In the genomic region with DNA sequence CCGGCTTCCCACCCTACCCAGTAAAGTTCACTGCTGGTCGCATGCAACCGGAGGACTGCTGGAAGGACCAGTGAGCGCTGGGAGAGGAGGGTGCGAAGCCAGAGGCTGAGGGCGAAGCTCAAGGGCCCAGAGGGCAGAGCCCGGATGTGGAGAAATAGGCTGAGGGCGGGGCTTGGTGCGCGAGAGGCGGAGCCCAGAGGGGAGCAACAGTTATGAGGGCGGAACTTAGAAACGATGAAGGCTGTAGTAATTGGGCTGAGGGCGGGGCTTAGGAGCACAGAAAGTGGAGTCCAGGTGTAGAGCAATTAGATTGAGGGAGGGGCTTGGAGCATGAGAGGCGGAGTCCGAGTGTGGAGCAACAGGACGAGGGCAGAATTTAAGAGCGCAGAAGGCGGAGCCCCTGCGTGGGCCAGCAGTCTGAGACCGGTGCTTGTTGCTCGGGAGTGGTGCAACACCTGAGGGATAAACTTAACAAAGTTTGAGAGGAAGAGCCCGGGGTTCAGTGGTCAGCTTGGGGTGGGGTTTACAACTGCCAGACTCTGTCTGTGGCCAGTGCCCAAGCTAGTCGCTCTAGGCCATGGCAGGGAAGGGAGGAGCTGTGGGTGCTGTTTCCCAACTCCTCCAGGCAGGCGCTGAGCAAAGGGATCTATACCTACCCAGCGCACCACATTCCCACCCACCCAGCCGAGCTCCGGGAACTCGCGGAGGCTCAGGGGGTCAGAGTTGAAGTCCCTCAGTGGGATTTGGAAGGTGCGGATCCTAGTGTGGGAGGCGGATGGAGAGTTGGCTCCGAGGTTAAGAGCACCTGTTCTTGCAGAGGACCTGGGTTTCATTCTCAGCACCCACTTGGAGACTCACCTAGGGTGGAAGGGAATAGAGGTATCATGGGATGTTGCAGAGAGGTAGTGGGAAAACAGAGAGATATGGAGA, we compare ENCODE assay signal across 8 mouse cellular contexts.
DNase-seq lines count a peak whose midpoint lies in the region; ATAC-seq and TF ChIP-seq lines count a peak whose summit lies in the region.

No protein-coding gene starts in this region.

- TF ChIP-seq POLR2A in ES-Bruce4 (IDR thresholded peaks at IDR 0.05; ENCODE audit: insufficient read depth, low read length) = peak; percentile 64
- TF ChIP-seq POLR2A in bone marrow, adult 2 months (IDR thresholded peaks at IDR 0.05; ENCODE audit: borderline replicate concordance, control insufficient read depth, low read depth, low read length) = no peak; the same call in 1 of the 2 replicates

- no peaks in the 10 kb centered on the region for H3K36me3 ChIP-seq in ES-Bruce4 (ENCODE audit: control insufficient read depth, insufficient read depth, low read length, poor library complexity, severe bottlenecking)
- H3K36me3 ChIP-seq in embryonic facial prominence, embryonic 13.5 days = 0 out of 2 replicates have a peak, but pooled peaks cover 4% of the 10 kb centered on the region
- H3K36me3 ChIP-seq in heart, embryonic 12.5 days = no peaks in the 10 kb centered on the region
- no peaks in the 10 kb centered on the region for H3K36me3 ChIP-seq in kidney, embryonic 14.5 days (ENCODE audit: control insufficient read depth, insufficient read depth, low read length)
- H3K36me3 ChIP-seq in lung, postnatal 0 days (ENCODE audit: insufficient read depth, low read length) = no peaks in the 10 kb centered on the region

- 40% methylated on average over 33 of the region's 33 CpGs for WGBS in bone marrow, adult 2 months
- 43% methylated on average over 33 of the region's 33 CpGs for WGBS in embryonic facial prominence, embryonic 13.5 days
- WGBS in heart, embryonic 12.5 days = 34% methylated on average over 33 of the region's 33 CpGs
- WGBS in kidney, embryonic 14.5 days = 50% methylated on average over 33 of the region's 33 CpGs
- whole genome bisulfite sequencing in lung, postnatal 0 days = 44% methylated on average over 33 of the region's 33 CpGs

- no peak for TF ChIP-seq CTCF in ES-Bruce4 (IDR thresholded peaks at IDR 0.05; ENCODE audit: low read depth, low read length)
- no peak for TF ChIP-seq CTCF in bone marrow, adult 2 months (IDR thresholded peaks at IDR 0.05; ENCODE audit: control insufficient read depth, insufficient read depth, low read length)
- no peak for TF ChIP-seq CTCF in lung, postnatal 0 days (IDR thresholded peaks at IDR 0.05)

- H3K9ac ChIP-seq in ES-Bruce4 (ENCODE audit: low read depth, poor library complexity, severe bottlenecking) = peak overlapping the region; percentile 38
- no peak overlapping the region for H3K9ac ChIP-seq in embryonic facial prominence, embryonic 13.5 days
- no peak overlapping the region for H3K9ac ChIP-seq in heart, embryonic 12.5 days
- H3K9ac ChIP-seq in kidney, embryonic 14.5 days (ENCODE audit: low read depth, low read length) = no peak overlapping the region
- no peak overlapping the region for H3K9ac ChIP-seq in lung, postnatal 0 days (replicated peaks; ENCODE audit: low read depth)

- ATAC-seq in embryonic facial prominence, embryonic 13.5 days (ENCODE audit: insufficient number of reproducible peaks, insufficient read depth, low FRiP score, low TSS enrichment, low read depth) = peak; percentile 74
- ATAC-seq in heart, embryonic 12.5 days (ENCODE audit: insufficient number of reproducible peaks, low FRiP score) = peak; percentile 82
- ATAC-seq in kidney, embryonic 14.5 days (ENCODE audit: low FRiP score, low TSS enrichment) = peak; percentile 93
- peak; percentile 84 for ATAC-seq in lung, postnatal 0 days

- peak overlapping the region; percentile 19; the same call in 1 of the 2 replicates for H3K4me2 ChIP-seq in embryonic facial prominence, embryonic 13.5 days
- peak overlapping the region; percentile 45 for H3K4me2 ChIP-seq in heart, embryonic 12.5 days
- peak overlapping the region; percentile 25 for H3K4me2 ChIP-seq in kidney, embryonic 14.5 days (replicated peaks; ENCODE audit: low read depth, low read length)
- 0 out of 2 replicates have a peak overlapping the region, but pooled peaks have one; percentile 17 for H3K4me2 ChIP-seq in lung, postnatal 0 days (replicated peaks; ENCODE audit: low read depth, low read length)

- H3K27ac ChIP-seq in ES-Bruce4 (ENCODE audit: insufficient read depth, low read length) = no peak overlapping the region
- peak overlapping the region; percentile 19; the same call in 1 of the 2 replicates for H3K27ac ChIP-seq in bone marrow, adult 2 months (ENCODE audit: control insufficient read depth, insufficient read depth, low read depth, low read length, poor library complexity)
- H3K27ac ChIP-seq in embryonic facial prominence, embryonic 13.5 days = no peak overlapping the region
- no peak overlapping the region for H3K27ac ChIP-seq in heart, embryonic 12.5 days (ENCODE audit: poor library complexity, severe bottlenecking)
- no peak overlapping the region for H3K27ac ChIP-seq in kidney, embryonic 14.5 days (ENCODE audit: low read depth, low read length)
- no peak overlapping the region for H3K27ac ChIP-seq in lung, postnatal 0 days (ENCODE audit: low read length)

- no peaks in the 10 kb centered on the region for H3K27me3 ChIP-seq in ES-Bruce4 (ENCODE audit: control insufficient read depth, insufficient read depth, low read length, poor library complexity, severe bottlenecking)
- 0 out of 2 replicates have a peak, but pooled peaks cover 6% of the 10 kb centered on the region for H3K27me3 ChIP-seq in embryonic facial prominence, embryonic 13.5 days
- 0 out of 2 replicates have a peak, but pooled peaks cover 3% of the 10 kb centered on the region for H3K27me3 ChIP-seq in heart, embryonic 12.5 days (replicated peaks)
- no peaks in the 10 kb centered on the region for H3K27me3 ChIP-seq in kidney, embryonic 14.5 days (ENCODE audit: control insufficient read depth, insufficient read depth, low read length)
- no peaks in the 10 kb centered on the region for H3K27me3 ChIP-seq in lung, postnatal 0 days (replicated peaks; ENCODE audit: insufficient read depth, low read length)

- peak; percentile 72 for DNase-seq in lung, postnatal 0 days (ENCODE audit: low spot score)
- peak; percentile 58 for DNase-seq in ovary, adult 18-20 months (ENCODE audit: low spot score)
- DNase-seq in urinary bladder, postnatal 10 days (ENCODE audit: low spot score) = peak; percentile 30

- TF ChIP-seq EP300 in ES-Bruce4 (IDR thresholded peaks at IDR 0.05; ENCODE audit: insufficient read depth, low read depth, low read length) = 0 out of 2 replicates have a peak, but pooled peaks have one; percentile 5
- no peak for TF ChIP-seq EP300 in lung, postnatal 0 days (IDR thresholded peaks at IDR 0.05)

- no peaks in the 10 kb centered on the region for H3K4me1 ChIP-seq in ES-Bruce4 (ENCODE audit: control insufficient read depth, insufficient read depth, low read length)
- H3K4me1 ChIP-seq in bone marrow, adult 2 months (ENCODE audit: control insufficient read depth, insufficient read depth, low read length) = no peaks in the 10 kb centered on the region
- no peaks in the 10 kb centered on the region for H3K4me1 ChIP-seq in embryonic facial prominence, embryonic 13.5 days
- H3K4me1 ChIP-seq in heart, embryonic 12.5 days (replicated peaks) = no peaks in the 10 kb centered on the region
- no peaks in the 10 kb centered on the region for H3K4me1 ChIP-seq in kidney, embryonic 14.5 days (ENCODE audit: control insufficient read depth, insufficient read depth, low read length)
- H3K4me1 ChIP-seq in lung, postnatal 0 days (ENCODE audit: insufficient read depth, low read depth, low read length) = no peaks in the 10 kb centered on the region

- 0 out of 2 replicates have a peak, but pooled peaks cover 2% of the 10 kb centered on the region for H3K9me3 ChIP-seq in ES-Bruce4 (replicated peaks; ENCODE audit: control insufficient read depth, insufficient read depth, low read length, poor library complexity, severe bottlenecking)
- H3K9me3 ChIP-seq in embryonic facial prominence, embryonic 13.5 days = peaks cover 23% of the 10 kb centered on the region
- peaks cover 25% of the 10 kb centered on the region for H3K9me3 ChIP-seq in heart, embryonic 12.5 days (replicated peaks)
- peaks cover 14% of the 10 kb centered on the region for H3K9me3 ChIP-seq in kidney, embryonic 14.5 days (ENCODE audit: control insufficient read depth, low read length)
- peaks cover 15% of the 10 kb centered on the region for H3K9me3 ChIP-seq in lung, postnatal 0 days (ENCODE audit: low read length)

- peak overlapping the region; percentile 45 for H3K4me3 ChIP-seq in ES-Bruce4 (ENCODE audit: low read depth, low read length)
- H3K4me3 ChIP-seq in bone marrow, adult 2 months (replicated peaks; ENCODE audit: control insufficient read depth, low read depth, low read length) = no peak overlapping the region
- 0 out of 2 replicates have a peak overlapping the region, but pooled peaks have one; percentile 1 for H3K4me3 ChIP-seq in embryonic facial prominence, embryonic 13.5 days
- H3K4me3 ChIP-seq in heart, embryonic 12.5 days = peak overlapping the region; percentile 15
- H3K4me3 ChIP-seq in kidney, embryonic 14.5 days (ENCODE audit: low read length) = peak overlapping the region; percentile 12
- H3K4me3 ChIP-seq in lung, postnatal 0 days (ENCODE audit: low read depth, low read length) = 0 out of 2 replicates have a peak overlapping the region, but pooled peaks have one; percentile 5
